Mouse (Mus musculus): ENCODE results near the gene Rora. TPM values are rescaled to one million over a fixed set of nuclear protein-coding genes. Genes with fewer than 3 reads are reported as not detected.

Rora gene
- polyA plus RNA-seq, 1 experiment = 11.7 TPM

GRCm38 (mm10) chr9:69289056-69290017 lies 635.8 kb downstream of the Rora start:
- TF ChIP-seq POLR2A (IDR thresholded peaks at IDR 0.05; ENCODE audit: borderline replicate concordance, extremely low read depth, insufficient read depth, insufficient read length, poor library complexity, severe bottlenecking) (0 out of 2 replicates have a peak, but pooled peaks have one; percentile 48), CTCF (IDR thresholded peaks at IDR 0.05; ENCODE audit: borderline replicate concordance, extremely low read depth, insufficient read depth, insufficient read length) (no peak)
- peak; percentile 91 for DNase-seq (ENCODE audit: low read depth)

- peak; percentile 47 for DNase-seq (ENCODE audit: low read depth)
These were observed 636.7 kb downstream of the Rora start for GRCm38 (mm10) chr9:69290018-69290880.

GRCm38 (mm10) chr9:69290881-69291450 lies 637.4 kb downstream of the Rora start:
- TF ChIP-seq CTCF (IDR thresholded peaks at IDR 0.05; ENCODE audit: borderline replicate concordance, extremely low read depth, insufficient read depth, insufficient read length) (no peak), POLR2A (IDR thresholded peaks at IDR 0.05; ENCODE audit: borderline replicate concordance, extremely low read depth, insufficient read depth, insufficient read length, poor library complexity, severe bottlenecking) (no peak)
- DNase-seq (ENCODE audit: low read depth) = peak; percentile 62

More at GRCm38 (mm10) chr9:69290018-69290880, 636.7 kb downstream of the Rora start:
- no peak for TF ChIP-seq CTCF (IDR thresholded peaks at IDR 0.05; ENCODE audit: borderline replicate concordance, extremely low read depth, insufficient read depth, insufficient read length)
- no peak for TF ChIP-seq POLR2A (IDR thresholded peaks at IDR 0.05; ENCODE audit: borderline replicate concordance, extremely low read depth, insufficient read depth, insufficient read length, poor library complexity, severe bottlenecking)

GRCm38 (mm10) chr9:69291451-69291850 lies 637.9 kb downstream of the Rora start:
- no peak for DNase-seq (ENCODE audit: low read depth)
- TF ChIP-seq POLR2A (IDR thresholded peaks at IDR 0.05; ENCODE audit: borderline replicate concordance, extremely low read depth, insufficient read depth, insufficient read length, poor library complexity, severe bottlenecking) = no peak
- TF ChIP-seq CTCF (IDR thresholded peaks at IDR 0.05; ENCODE audit: borderline replicate concordance, extremely low read depth, insufficient read depth, insufficient read length) = no peak

DNA sequence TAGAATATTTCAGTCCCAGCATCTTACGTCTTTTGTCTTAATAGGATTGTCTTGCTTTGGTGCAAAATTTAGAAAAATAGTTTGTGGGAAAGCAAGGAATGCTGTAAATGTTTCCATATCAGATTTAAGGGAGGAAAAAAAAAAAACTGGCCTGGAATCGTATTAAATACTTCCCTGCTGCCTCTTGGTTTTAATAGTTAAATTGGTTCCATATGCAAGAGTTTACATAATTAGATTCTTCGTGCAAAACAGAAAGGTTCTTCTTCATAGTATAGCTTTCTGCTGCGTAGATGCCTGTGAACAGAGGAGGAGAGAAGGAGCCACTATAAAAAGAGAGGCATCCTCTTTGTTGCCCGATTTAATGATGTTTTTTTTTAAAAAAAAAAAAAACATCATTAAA lies 638.8 kb downstream of the Rora start:
- no peak for DNase-seq (ENCODE audit: low read depth)
- TF ChIP-seq CTCF (IDR thresholded peaks at IDR 0.05; ENCODE audit: borderline replicate concordance, extremely low read depth, insufficient read depth, insufficient read length) (no peak), POLR2A (IDR thresholded peaks at IDR 0.05; ENCODE audit: borderline replicate concordance, extremely low read depth, insufficient read depth, insufficient read length, poor library complexity, severe bottlenecking) (no peak)

DNA sequence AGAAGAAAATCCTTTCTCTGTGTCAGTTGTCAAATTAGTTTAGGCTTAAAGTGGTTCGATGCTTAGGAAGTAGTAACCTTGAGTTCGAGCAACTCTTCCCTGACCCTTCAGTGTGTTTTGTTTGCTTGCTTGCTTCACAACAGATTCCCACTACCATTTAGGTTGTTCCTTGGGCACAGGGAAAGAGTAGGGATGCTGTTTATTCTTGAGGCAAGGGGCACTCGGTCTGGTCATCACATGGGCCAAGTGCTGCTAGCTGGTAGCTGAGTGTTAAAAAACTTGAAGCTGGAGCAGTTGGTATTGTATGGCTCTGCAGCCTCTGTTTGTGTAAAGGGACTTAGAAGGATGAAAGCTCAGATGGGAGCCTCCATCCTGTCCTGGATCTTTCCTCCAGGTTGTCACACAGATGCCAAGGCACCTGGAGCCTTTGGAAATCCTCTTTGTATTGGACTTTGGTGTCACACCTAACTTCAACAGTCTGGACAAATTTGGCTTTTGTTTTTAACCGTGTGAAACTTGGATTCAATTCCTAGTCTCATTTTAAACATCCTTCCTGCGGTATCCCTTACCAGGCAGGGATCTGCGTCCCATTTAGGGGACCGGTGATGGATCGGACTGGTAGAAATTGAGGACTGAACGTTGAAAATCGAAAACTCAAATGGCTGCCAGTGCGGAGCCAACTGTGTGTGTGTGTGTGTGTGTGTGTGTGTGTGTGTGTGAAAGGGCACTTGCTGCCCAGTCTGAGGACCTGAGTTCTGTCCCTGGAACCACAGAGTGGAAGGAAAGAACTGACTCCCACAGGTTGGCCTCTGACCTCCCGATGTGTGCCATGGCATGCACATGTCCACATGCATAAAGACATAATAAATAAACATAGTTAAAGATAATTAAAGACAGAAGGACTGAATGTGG lies 639.4 kb downstream of the Rora start:
- no peak for TF ChIP-seq CTCF (IDR thresholded peaks at IDR 0.05; ENCODE audit: borderline replicate concordance, extremely low read depth, insufficient read depth, insufficient read length)
- no peak for TF ChIP-seq POLR2A (IDR thresholded peaks at IDR 0.05; ENCODE audit: borderline replicate concordance, extremely low read depth, insufficient read depth, insufficient read length, poor library complexity, severe bottlenecking)
- no peak for DNase-seq (ENCODE audit: low read depth)

- TF ChIP-seq CTCF (IDR thresholded peaks at IDR 0.05; ENCODE audit: borderline replicate concordance, extremely low read depth, insufficient read depth, insufficient read length) (no peak), POLR2A (IDR thresholded peaks at IDR 0.05; ENCODE audit: borderline replicate concordance, extremely low read depth, insufficient read depth, insufficient read length, poor library complexity, severe bottlenecking) (no peak)
- DNase-seq (ENCODE audit: low read depth) = no peak
These were observed 640.1 kb downstream of the Rora start for GRCm38 (mm10) chr9:69293688-69294074.

DNA sequence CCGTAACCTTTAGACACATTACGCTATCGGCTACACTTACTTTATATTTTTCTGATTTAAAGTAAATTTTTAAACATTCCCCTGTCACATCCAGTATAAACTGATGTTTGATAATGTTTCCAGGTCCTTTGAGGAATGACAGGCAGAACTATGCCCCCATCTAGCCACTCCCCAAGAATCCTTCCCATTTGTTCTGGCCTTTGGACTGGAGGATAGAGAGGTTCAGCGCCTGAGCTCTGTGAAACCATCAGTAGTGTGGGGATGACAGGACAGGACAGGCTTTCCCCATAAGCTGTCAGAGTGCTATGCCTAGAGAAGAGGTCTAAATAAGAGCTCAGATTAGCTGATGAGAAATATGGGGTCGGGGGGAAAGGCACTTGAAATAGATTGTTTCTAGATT lies 640.8 kb downstream of the Rora start:
- DNase-seq (ENCODE audit: low read depth) = no peak
- TF ChIP-seq CTCF (IDR thresholded peaks at IDR 0.05; ENCODE audit: borderline replicate concordance, extremely low read depth, insufficient read depth, insufficient read length) = no peak
- TF ChIP-seq POLR2A (IDR thresholded peaks at IDR 0.05; ENCODE audit: borderline replicate concordance, extremely low read depth, insufficient read depth, insufficient read length, poor library complexity, severe bottlenecking) = no peak

DNA sequence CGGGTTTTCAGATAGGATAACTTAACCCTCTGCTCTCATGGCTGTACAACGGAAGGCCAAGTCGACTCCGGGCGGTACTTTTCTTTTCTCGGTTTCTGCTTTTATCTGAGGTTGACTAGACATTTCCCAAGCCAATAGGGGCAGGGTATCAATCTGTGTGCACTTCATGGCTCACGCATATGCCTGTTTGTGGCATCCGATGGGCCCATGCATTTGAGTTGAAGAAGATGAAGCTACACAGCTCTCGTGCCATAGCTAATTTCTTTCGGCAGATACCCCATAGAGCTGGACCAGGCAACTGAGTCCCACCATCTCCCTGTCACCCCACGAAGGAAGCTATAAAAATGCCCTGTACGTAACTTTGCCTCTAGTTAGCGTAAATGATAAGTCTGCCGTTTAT lies 641.3 kb downstream of the Rora start:
- DNase-seq (ENCODE audit: low read depth) = no peak

GRCm38 (mm10) chr9:69295826-69296225 lies 642.2 kb downstream of the Rora start:
- DNase-seq (ENCODE audit: low read depth) = no peak
- TF ChIP-seq CTCF (IDR thresholded peaks at IDR 0.05; ENCODE audit: borderline replicate concordance, extremely low read depth, insufficient read depth, insufficient read length) (no peak), POLR2A (IDR thresholded peaks at IDR 0.05; ENCODE audit: borderline replicate concordance, extremely low read depth, insufficient read depth, insufficient read length, poor library complexity, severe bottlenecking) (no peak)

More for the DNA sequence above, 641.3 kb downstream of the Rora start:
- TF ChIP-seq CTCF (IDR thresholded peaks at IDR 0.05; ENCODE audit: borderline replicate concordance, extremely low read depth, insufficient read depth, insufficient read length) = no peak
- TF ChIP-seq POLR2A (IDR thresholded peaks at IDR 0.05; ENCODE audit: borderline replicate concordance, extremely low read depth, insufficient read depth, insufficient read length, poor library complexity, severe bottlenecking) = no peak

All from brain, embryonic 14.5 days (tissue).